Mouse (Mus musculus) stomach, postnatal 0 days (tissue): ENCODE measurements around the gene Ctdspl. TPM values are rescaled to one million over a fixed set of nuclear protein-coding genes. Genes with fewer than 3 reads are reported as not detected.

Experiments
- ATAC-seq: fragments of 200-750 bp; cut with Nextera tagmentation; 2 replicates; pipeline ENCODE4 v1.8.0; 2017; ENCODE audit not compliant: low FRiP score, low TSS enrichment
- DNase-seq: peaks from one replicate; pipeline ENCODE4 v3.0.0-alpha.2; 2016; ENCODE audit warnings: low spot score
- H3K27ac ChIP-seq: fragments of 300-500 bp; sonication (generic); replicated peaks from 2 replicates; pipeline ENCODE4 v1.5.1; 2014; ENCODE audit warnings: mild to moderate bottlenecking, control low read depth
- H3K27me3 ChIP-seq: fragments of 300-500 bp; sonication (generic); 2 replicates; pipeline ENCODE4 v1.6.1; 2014; ENCODE audit warnings: low read length; ENCODE audit not compliant: control insufficient read depth, insufficient read depth
- H3K36me3 ChIP-seq: fragments of 300-500 bp; sonication (generic); 2 replicates; pipeline ENCODE4 v1.6.1; 2014; ENCODE audit warnings: low read length, mixed read lengths; ENCODE audit not compliant: control insufficient read depth, insufficient read depth
- H3K4me1 ChIP-seq: fragments of 300-500 bp; sonication (generic); replicated peaks from 2 replicates; pipeline ENCODE4 v1.6.1; 2014; ENCODE audit warnings: antibody characterized with exemption; ENCODE audit not compliant: control insufficient read depth, insufficient read depth
- H3K4me2 ChIP-seq: fragments of 300-500 bp; sonication (generic); replicated peaks from 2 replicates; pipeline ENCODE4 v1.6.1; 2014; ENCODE audit warnings: low read depth, mild to moderate bottlenecking, control low read depth, moderate library complexity
- H3K4me3 ChIP-seq: fragments of 300-500 bp; sonication (generic); 2 replicates; pipeline ENCODE4 v1.5.1; 2014; ENCODE audit warnings: low read depth, low read length, control low read depth
- H3K9ac ChIP-seq: fragments of 300-500 bp; sonication (generic); 2 replicates; pipeline ENCODE4 v1.6.1; 2014; ENCODE audit warnings: mild to moderate bottlenecking, low read length, control low read depth, mixed read lengths
- H3K9me3 ChIP-seq: fragments of 300-500 bp; sonication (generic); 2 replicates; pipeline ENCODE4 v1.6.1; 2016; ENCODE audit warnings: low read length; ENCODE audit not compliant: control insufficient read depth
- CTCF ChIP-seq: IDR thresholded peaks from 2 replicates; pipeline ENCODE4 v1.5.1; 2016; ENCODE audit warnings: antibody characterized with exemption, low read depth, mild to moderate bottlenecking, moderate library complexity
- EP300 ChIP-seq: optimal IDR thresholded peaks from 2 replicates; pipeline ENCODE3; 2016; ENCODE audit warnings: antibody characterized with exemption
- WGBS: fragments of 180-500 bp; shearing (Covaris S2); extraction: QIAGEN DNeasy Blood & Tissue Kit; methylation state at CpG from one replicate; pipeline ENCODE4 v1.1.7; 2014; 5-methylcytosine and 5-hydroxymethylcytosine counted together
- polyA plus RNA-seq: library from polyadenylated mRNA; unstranded; fragments of >200 nt; fragmentation: Nextera tagmentation; extraction: Ambion mirVana; gene quantifications from 2 replicates; pipeline ENCODE4 v1.2.1, GENCODE M21; 2015

Gene Ctdspl
- polyA plus RNA-seq, 1 experiment from 2014 or later: 7.4 TPM

- ATAC-seq: no peak
- Histone ChIP-seq H3K4me2 (no peak overlapping the region), H3K9me3 (no peaks in the 10 kb centered on the region), H3K36me3 (peaks cover 6% of the 10 kb centered on the region), H3K4me3 (no peak overlapping the region), H3K9ac (no peak overlapping the region), H3K27ac (no peak overlapping the region), H3K27me3 (no peaks in the 10 kb centered on the region), H3K4me1 (no peaks in the 10 kb centered on the region)
- 94% methylated on average over 27 of the region's 27 CpGs for WGBS
- DNase-seq: no peak
- no peak for TF ChIP-seq EP300
- no peak for TF ChIP-seq CTCF
Observed at GRCm38 (mm10) chr9:119028226-119029195, 102.3 kb downstream of the Ctdspl start.

DNA sequence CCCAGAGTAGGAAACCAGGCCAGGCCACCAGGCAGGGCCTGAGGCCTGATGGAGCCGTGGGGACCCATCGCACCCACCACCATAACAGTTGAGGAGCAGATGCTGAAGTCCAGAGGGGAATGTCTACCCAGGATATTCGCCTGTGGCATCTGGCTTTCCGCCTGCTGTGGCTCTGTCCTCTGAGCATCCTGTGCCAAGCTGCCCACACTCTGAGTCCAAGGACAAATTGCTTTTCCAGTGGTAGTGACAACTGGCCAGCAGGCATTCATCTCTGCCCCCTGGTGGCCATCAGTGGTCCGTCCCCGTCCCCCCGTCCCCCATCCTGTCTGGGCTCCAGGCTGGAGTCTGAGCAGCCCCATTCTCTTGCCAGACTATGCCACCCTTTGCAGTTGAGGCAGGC lies 103.3 kb downstream of the Ctdspl start:
- WGBS: 55% methylated on average over 7 of the region's 7 CpGs
- Histone ChIP-seq H3K27me3 (no peaks in the 10 kb centered on the region), H3K4me1 (no peaks in the 10 kb centered on the region), H3K36me3 (peaks cover 12% of the 10 kb centered on the region), H3K9ac (no peak overlapping the region), H3K27ac (no peak overlapping the region), H3K9me3 (no peaks in the 10 kb centered on the region), H3K4me2 (no peak overlapping the region), H3K4me3 (no peak overlapping the region)
- TF ChIP-seq CTCF (peak; percentile 88), EP300 (no peak)
- DNase-seq (peak; percentile 68), ATAC-seq (peak; percentile 64)

DNA sequence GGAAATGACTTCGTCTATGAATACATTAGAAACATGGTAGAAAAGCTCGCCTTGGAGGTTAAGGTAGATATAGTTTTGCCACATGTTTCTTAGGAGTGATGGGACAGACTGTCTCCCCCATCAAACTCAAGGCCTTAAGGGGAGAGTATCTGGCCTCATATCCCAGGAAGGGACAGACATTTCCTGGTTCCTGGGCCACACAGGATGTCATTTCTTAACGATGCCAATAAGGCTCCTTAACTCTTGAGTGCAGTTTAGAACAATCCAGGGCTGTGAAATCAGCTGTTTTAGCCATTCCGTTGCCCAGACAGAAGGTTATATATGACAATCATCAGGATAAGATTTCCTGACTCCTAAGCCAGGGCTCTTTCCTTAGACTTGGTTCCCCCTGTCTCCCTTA lies 104.8 kb downstream of the Ctdspl start:
- DNase-seq (no peak), ATAC-seq (no peak)
- H3K9me3 ChIP-seq: no peaks in the 10 kb centered on the region
- 89% methylated on average over 4 of the region's 4 CpGs for WGBS
- H3K4me1 ChIP-seq: no peaks in the 10 kb centered on the region
- H3K4me3 ChIP-seq: no peak overlapping the region
- peaks cover 12% of the 10 kb centered on the region for H3K36me3 ChIP-seq
- H3K4me2 ChIP-seq: no peak overlapping the region
- no peaks in the 10 kb centered on the region for H3K27me3 ChIP-seq
- no peak for TF ChIP-seq CTCF
- no peak for TF ChIP-seq EP300
- H3K9ac ChIP-seq: no peak overlapping the region
- no peak overlapping the region for H3K27ac ChIP-seq

DNA sequence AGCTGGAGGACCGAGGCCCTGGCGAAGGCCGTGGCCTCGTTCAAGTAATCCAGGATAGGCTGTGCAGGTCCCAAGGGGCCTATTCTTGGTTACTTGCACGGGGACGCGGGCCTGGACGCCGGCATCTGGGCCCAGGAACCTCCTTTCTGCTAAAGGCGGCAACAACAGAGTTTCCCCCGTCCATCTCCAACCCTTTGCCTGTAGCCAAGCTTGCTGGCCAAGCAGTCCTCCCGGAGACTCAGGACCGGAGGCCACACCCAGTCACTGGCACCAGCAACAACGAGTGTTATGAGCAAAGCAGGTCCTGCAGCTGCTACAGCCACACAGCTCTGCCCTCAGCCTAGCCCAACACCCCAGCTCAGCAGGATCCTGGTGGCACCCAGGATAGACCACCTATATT lies 105.5 kb downstream of the Ctdspl start:
- H3K4me3 ChIP-seq: no peak overlapping the region
- no peak overlapping the region for H3K27ac ChIP-seq
- WGBS: 73% methylated on average over 14 of the region's 14 CpGs
- H3K4me2 ChIP-seq: no peak overlapping the region
- H3K9me3 ChIP-seq: no peaks in the 10 kb centered on the region
- H3K4me1 ChIP-seq: no peaks in the 10 kb centered on the region
- H3K9ac ChIP-seq: peak overlapping the region; percentile 13; the same call in 1 of the 2 replicates
- no peaks in the 10 kb centered on the region for H3K27me3 ChIP-seq
- DNase-seq (no peak), ATAC-seq (no peak)
- no peak for TF ChIP-seq EP300
- no peak for TF ChIP-seq CTCF
- peaks cover 12% of the 10 kb centered on the region for H3K36me3 ChIP-seq

DNA sequence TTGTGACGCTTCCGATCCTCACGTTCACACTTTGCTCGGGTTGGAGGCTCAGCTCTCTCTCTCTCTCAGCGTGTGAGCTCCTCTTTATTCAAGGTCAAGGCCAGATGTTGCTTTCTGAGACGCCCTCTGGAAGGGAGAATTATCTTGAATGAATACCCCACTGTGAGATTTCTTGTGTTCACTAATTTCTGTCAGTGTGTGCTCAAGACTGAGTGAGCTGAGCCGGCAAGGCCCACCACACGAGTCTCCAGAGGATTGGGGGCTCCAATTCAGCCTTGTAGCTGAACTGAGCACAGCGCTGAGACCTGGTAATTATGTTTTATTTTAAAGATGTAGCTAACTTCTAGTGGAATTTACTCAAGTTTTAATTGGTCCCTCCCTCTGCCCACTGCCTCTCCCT lies 106.3 kb downstream of the Ctdspl start:
- WGBS: 78% methylated on average over 9 of the region's 9 CpGs
- Histone ChIP-seq H3K9ac (no peak overlapping the region), H3K27ac (no peak overlapping the region), H3K36me3 (peaks cover 12% of the 10 kb centered on the region; the same call in 1 of the 2 replicates), H3K4me3 (no peak overlapping the region), H3K4me1 (no peaks in the 10 kb centered on the region), H3K9me3 (no peaks in the 10 kb centered on the region), H3K27me3 (no peaks in the 10 kb centered on the region), H3K4me2 (no peak overlapping the region)
- TF ChIP-seq CTCF (no peak), EP300 (no peak)
- DNase-seq: no peak
- ATAC-seq: no peak

GRCm38 (mm10) chr9:119033111-119033921 lies 107.1 kb downstream of the Ctdspl start:
- Histone ChIP-seq H3K9me3 (no peaks in the 10 kb centered on the region), H3K4me1 (no peaks in the 10 kb centered on the region), H3K27me3 (no peaks in the 10 kb centered on the region), H3K36me3 (peaks cover 8% of the 10 kb centered on the region; the same call in 1 of the 2 replicates), H3K9ac (no peak overlapping the region), H3K4me2 (no peak overlapping the region), H3K27ac (no peak overlapping the region), H3K4me3 (no peak overlapping the region)
- WGBS: 83% methylated on average over 19 of the region's 19 CpGs
- DNase-seq (no peak), ATAC-seq (no peak)
- TF ChIP-seq CTCF (no peak), EP300 (no peak)
